Mouse (Mus musculus) left cerebral cortex, adult 6 months (tissue): ENCODE measurements around the gene Morn2. TPM values are rescaled to one million over a fixed set of nuclear protein-coding genes. Genes with fewer than 3 reads are reported as not detected.

Experiments
- long read RNA-seq, 2 experiments: library from polyadenylated mRNA; unstranded; transcript quantifications; one replicate each; pipeline ENCODE4 v2.0.0; 2019 to 2020
- polyA plus RNA-seq: library from polyadenylated mRNA; unstranded; fragments of <200 nt; fragmentation: Nextera tagmentation; gene quantifications from 2 replicates; pipeline ENCODE4 v1.2.3, GENCODE M21; 2021

Gene Morn2
- 48.7 and 53.2 TPM in 2 replicates for polyA plus RNA-seq
- long read RNA-seq, experiment 1, transcript Morn2-202 (5 exons, 656 nt) = major isoform, 5 of 5 reads
- long read RNA-seq, experiment 1, partial matches to known transcripts = 0 of 5 reads
- long read RNA-seq, experiment 1, other reads (novel, unspliced or antisense) = 0 of 5 reads
- long read RNA-seq, experiment 2, transcript Morn2-202 (5 exons, 656 nt) = major isoform, 19 of 25 reads
- long read RNA-seq, experiment 2, partial matches to known transcripts = 3 of 25 reads
- long read RNA-seq, experiment 2, other reads (novel, unspliced or antisense) = 3 of 25 reads

GRCm38 (mm10) chr17:80290074-80290657, at the start of gene Morn2, which contains the start of gene Dhx57:
Morn2 (plus strand) TSS chr17:80290203.
Dhx57 (minus strand) TSS chr17:80290476.

GRCm38 (mm10) chr17:80307251-80307650, 17.2 kb downstream of the Morn2 start, which contains the start of gene Arhgef33:
Arhgef33 (plus strand) TSS chr17:80307407.

Other genes with a start within 250 kb of the Morn2 start
- gene Hnrnpll, start 227.9 kb upstream of the Morn2 start, polyA plus RNA-seq = 11.9 and 27.5 TPM in 2 replicates
- 1.2 and 1.6 TPM in 2 replicates for gene Galm, start 162.7 kb upstream of the Morn2 start, polyA plus RNA-seq
- 21.6 and 30.9 TPM in 2 replicates for gene Srsf7, start 82.9 kb upstream of the Morn2 start, polyA plus RNA-seq
- 0.10 and 0.18 TPM in 2 replicates for gene Ttc39d, start 82.7 kb upstream of the Morn2 start, polyA plus RNA-seq
- 10.7 and 13.6 TPM in 2 replicates for gene Gemin6, start 65.8 kb upstream of the Morn2 start, polyA plus RNA-seq
- 5.3 and 7.8 TPM in 2 replicates for gene Dhx57, start 273 bp downstream of the Morn2 start, polyA plus RNA-seq
- gene Arhgef33, start 17.2 kb downstream of the Morn2 start, polyA plus RNA-seq = 0.61 and 2.7 TPM in 2 replicates
- 0.74 and 1.0 TPM in 2 replicates for gene Gm10190, start 83.3 kb downstream of the Morn2 start, polyA plus RNA-seq
- 2.9 and 3.0 TPM in 2 replicates for gene Sos1, start 190.2 kb downstream of the Morn2 start, polyA plus RNA-seq